Mouse (Mus musculus): ENCODE results near the gene Pan3.

Gene Pan3

DNA sequence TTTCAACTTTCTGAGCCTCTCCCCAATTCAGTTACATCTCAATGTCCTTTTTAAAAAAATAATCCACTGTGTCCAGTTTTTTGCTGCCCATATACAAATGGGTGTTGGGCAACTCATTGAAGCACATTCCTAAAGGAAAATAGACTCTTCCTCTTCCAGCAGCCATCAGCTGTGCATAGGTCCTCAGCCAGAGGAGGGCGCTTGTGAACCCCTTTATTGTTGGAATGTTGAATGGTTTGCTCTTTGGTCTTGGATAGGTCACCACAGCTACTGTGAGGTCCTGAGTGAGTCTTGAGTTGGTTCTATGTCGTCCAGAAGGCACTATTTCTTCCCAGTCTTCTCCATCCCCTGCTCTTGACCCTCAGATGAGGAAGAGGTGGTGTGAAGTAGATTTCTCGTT lies 54.2 kb downstream of the Pan3 start:
- no peak for DNase-seq (ENCODE audit: low spot score)

DNA sequence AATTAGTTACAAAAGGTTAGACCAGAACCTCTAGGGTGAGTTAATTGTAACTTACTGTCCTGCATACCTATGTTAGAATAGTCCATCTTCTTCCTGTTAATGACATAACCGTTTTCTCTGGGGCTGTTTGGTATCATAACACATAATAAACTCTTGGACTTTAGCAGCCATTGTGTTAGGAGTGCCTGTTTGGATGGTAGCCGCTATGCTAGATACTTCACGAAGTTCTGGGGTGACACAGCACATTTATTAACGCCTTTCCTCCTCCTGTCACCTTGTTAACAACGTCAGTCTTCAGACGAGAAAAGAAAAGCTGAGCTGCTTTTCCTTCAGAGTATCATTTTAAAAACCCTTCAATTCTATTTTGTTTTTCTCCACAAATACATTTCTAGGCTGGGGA lies 59.3 kb downstream of the Pan3 start:
- no peak for DNase-seq (ENCODE audit: low spot score)

- DNase-seq (ENCODE audit: low spot score) = no peak
These were observed 60.9 kb downstream of the Pan3 start for GRCm38 (mm10) chr5:147490907-147491306.

DNA sequence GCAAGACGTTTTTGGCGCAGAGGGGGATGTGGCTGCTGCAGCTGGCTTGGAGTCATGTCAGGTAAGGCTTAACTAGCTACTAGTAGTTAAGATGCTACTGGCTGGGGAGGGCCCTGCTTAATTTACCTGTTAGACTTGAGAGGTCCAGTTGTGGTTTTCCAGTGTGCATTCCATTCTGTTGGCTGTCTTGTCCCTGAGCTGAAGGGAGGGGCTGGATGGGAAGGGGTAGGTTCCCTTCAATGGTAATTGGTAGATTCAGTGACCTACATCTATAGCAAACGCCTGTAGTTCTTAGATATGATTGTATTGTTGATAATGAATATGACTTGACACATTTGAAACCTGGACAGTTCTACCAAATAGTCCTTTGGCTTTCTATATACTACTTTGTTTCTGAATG lies 62.5 kb downstream of the Pan3 start:
- DNase-seq (ENCODE audit: low spot score) = no peak

DNA sequence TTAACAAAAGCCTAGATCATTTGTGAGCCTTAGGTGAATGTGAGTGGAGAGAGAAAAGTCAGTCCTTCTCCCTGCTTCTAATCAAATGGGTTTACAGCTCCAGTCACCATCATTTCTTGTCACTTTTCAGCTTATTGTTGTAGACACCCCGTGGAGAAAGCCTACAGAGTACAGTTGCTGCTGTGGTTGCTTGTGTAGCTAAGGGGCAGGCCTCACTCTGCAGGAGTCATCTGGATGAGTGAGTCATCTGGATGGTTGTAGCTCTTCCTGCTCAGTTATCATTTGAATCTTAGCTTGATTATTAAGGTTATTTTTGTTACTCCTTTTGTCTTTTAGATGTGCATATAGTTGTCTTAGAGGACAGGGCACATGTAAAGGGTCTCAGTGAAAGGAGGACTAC lies 63.2 kb downstream of the Pan3 start:
- DNase-seq (ENCODE audit: low spot score) = no peak

GRCm38 (mm10) chr5:147493685-147494084 lies 63.7 kb downstream of the Pan3 start:
- no peak for DNase-seq (ENCODE audit: low spot score)

DNA sequence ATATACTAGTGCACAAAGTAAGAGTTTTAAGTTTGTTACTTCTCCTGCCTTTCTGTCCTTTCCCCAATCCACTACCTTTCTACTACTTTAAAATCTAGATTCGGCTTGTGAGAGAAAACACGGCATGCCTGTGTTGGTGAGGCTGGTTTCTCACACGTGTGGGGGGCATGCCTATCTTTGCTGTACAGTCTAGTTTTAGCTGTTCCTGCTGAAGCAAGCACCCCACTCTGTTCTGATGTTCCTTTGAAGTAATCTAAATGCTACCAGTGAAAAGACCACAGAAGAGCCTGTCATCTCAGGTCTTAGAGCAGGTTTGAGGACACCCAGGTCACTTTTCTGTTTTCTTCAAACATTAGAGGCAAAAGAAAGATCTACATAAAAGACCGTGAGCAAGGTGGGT lies 64.4 kb downstream of the Pan3 start:
- no peak for DNase-seq (ENCODE audit: low spot score)

DNA sequence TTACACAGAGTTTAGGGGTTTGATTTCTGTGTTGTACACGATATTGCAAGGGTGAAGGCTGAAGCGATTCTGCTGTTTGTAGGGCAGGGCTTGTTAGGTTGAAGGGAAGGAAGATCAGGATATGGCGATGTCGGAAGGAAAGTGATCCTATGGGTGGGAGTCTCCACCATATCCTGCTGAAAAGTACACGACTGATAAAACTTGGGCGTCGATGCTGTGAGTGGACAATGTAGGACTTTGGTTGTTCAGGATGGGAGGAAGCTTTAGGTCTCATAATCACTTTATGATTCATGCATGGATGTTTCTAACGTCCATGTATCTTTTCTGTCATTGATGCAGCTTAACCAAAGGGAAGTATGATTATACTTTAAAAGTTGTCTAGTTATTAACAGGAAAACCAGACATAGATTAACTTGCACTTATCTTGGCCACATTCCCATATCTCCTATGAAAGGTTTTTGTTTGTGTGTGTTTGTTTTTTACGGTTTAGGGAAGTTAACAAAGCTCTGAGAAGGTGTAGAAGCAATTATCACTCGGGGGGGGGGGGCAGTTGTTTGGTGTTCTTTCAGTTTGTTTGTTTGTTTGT lies 64.9 kb downstream of the Pan3 start:
- no peak for DNase-seq (ENCODE audit: low spot score)

DNA sequence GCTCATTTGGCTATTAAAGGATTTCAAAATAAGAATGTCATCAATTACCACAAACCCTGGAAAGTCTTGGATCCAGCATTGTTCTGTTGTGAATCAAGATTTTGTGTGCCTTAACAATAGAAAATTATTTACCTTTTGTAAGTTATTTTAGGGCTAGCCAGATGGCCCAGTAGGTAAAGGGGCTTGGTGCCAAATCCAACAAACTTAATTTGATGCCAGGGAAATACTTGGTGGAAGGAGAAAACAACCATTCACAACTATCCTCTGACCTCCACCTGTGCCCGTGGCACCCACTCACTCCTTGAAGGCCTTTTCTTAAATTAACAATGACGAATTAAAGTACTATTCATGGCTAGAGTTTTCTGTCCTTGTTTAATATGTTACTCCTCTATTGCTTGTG lies 66.0 kb downstream of the Pan3 start:
- DNase-seq (ENCODE audit: low spot score) = no peak

DNA sequence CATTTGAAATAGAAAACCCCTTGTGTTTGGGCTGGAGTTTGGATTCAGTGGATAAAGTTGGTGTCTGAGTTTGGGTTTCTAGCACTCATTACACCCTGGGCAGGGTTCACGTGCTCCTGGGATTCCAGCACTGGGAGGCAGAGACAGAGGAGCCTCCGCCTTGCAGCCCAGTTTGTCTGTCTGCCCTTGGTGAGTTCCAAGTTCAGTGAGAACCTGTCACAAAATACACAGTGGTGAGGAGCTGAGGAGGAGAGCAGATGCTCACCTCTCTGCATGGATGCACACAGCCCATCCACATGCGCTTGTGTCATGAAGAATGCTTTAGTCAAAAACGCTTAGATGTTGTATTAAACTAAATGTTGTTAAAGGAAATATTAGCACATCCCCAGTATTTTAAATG lies 67.0 kb downstream of the Pan3 start:
- no peak for DNase-seq (ENCODE audit: low spot score)

GRCm38 (mm10) chr5:147497714-147498113 lies 67.8 kb downstream of the Pan3 start:
- DNase-seq (ENCODE audit: low spot score) = no peak

DNA sequence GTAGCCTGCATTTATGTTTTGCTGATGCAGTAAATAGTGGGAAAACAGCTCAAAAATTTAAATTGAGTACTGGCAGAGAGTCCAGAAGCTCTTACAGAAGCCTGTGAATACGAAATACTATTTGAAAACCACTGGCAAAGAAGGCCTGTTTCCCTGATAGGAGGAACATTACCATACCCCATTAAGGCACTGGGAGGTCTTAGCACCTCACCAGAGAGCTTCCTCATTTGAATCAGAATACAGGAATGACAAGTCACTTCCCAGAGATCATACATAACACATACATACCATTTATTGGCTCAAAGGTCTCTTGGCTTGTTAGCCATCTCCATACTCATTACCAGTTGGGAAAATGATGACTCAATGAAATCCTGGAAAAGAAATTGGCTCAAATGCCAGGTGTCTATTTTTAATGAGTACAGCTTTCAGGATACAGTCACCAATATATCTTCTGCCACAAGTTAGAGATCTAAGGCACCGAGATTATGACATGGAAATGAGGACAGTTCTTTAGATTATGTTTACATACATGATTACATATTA lies 71.6 kb downstream of the Pan3 start:
- DNase-seq (ENCODE audit: low spot score) = no peak

GRCm38 (mm10) chr5:147502921-147503320 lies 73.0 kb downstream of the Pan3 start:
- DNase-seq (ENCODE audit: low spot score) = no peak

DNA sequence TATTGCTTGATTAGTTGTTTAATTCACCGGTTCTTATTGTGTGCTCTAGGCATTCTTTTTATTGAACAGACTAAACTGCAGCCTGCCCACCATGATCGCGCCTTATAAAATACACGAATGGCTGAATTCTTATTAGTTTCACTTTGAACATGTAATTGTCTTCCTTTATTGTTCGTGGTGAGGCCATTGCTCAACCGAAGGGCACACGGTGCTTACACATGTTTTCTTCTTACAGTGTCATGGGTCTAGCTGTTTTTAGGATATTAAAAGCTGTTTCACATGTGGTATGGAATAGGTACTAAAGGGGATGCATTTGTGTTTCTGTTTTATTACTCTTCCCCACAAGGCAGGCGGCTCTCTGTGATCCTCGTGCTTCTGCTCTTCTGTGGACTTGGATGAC lies 81.4 kb downstream of the Pan3 start:
- no peak for DNase-seq (ENCODE audit: low spot score)

DNA sequence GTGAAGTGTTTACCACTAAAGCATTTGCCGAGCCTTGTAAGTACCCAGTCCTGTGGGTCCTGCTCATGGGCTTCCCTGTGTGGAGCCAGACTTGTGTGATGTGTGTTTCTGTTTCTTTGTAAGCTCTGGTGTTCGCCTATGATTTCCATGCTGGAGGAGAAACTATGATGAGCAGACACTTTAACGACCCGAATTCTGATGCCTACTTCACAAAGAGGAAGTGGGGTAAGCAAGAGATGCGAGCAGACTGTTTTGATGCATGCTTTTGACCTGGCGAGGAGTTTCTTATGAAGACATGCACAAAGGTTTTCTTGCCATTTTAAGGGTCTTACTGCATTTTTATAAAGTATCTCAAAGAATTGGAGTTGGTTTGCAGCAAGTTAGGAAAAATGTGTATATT lies 97.0 kb downstream of the Pan3 start:
- DNase-seq (ENCODE audit: low spot score) = no peak

DNA sequence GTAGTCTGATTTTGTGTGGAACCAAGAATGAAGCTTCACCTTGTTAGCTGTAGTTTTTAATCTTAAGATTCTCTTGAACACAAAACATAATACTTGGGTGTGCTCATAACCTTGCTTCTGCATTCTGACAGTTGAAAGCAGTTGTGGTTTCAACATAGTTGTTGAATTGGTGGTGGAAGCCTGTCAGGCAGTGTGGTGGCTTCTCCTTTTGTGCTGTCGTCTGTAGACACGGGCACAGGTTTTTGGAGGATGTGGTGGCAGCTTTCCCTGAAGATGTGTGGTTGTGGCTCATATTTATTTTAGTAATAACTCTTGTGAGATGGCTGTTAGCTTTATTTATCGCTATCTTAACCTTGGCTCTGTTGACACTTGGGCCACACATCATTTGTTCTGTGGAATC lies 97.8 kb downstream of the Pan3 start:
- no peak for DNase-seq (ENCODE audit: low spot score)

DNA sequence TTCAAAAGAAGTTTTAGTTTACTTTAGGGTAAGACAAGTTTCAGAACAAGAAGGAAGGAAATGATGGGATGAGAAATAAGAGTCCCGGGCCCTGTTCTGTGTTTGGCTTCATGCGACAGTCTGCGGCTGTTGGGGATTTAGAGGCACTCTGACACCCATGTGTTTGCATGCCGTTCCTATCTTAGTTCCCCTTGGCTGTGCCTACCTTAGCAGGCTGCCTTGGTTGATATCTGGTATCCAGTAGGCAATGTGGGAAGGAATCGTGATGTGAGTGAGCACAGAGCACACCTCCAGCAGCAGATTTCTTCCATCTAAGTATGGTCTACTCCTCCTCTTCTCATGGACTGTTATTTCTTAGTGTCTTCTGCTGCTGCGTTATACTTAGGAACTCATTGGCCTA lies 102.1 kb downstream of the Pan3 start:
- DNase-seq (ENCODE audit: low spot score) = no peak

DNA sequence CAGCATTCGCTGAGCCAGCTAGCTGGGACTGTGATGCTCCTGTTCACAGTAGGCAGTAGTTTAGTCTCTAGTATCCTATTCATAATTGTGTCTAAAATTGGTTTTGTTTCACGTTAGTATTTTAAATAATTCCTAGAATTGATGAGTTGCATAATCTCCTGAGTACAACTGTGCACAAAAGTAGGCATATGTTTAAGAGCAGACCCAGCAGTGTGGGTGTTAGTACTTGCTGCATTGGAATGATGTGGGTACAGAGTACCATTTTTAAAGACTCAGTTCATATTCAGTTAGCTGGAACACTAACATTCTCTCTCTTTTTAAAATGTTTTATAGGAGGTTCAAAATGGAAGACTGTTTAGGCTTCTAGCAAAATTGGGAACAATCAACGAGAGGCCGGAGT lies 109.4 kb downstream of the Pan3 start:
- no peak for DNase-seq (ENCODE audit: low spot score)

DNA sequence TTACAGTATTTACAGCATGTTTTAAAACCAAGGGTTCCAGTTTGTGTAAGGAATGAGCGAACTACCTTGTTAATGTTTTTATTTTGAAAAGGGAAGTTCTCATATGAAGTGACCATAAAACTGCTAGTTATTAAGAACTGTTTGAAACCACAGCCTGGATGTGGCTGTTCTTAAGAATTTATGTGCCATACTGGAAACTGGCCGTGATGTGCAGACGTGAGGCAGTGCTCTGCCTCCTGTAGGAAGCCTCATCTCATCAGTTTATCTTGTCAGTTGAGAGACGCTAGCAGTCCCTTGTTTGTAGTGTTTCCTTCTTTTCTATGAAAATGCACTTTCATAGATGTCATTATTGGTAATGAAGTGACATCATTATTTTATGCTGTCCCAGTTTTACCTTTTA lies 109.9 kb downstream of the Pan3 start:
- DNase-seq (ENCODE audit: low spot score) = no peak

GRCm38 (mm10) chr5:147542291-147542690 lies 112.3 kb downstream of the Pan3 start:
- no peak for DNase-seq (ENCODE audit: low spot score)

DNA sequence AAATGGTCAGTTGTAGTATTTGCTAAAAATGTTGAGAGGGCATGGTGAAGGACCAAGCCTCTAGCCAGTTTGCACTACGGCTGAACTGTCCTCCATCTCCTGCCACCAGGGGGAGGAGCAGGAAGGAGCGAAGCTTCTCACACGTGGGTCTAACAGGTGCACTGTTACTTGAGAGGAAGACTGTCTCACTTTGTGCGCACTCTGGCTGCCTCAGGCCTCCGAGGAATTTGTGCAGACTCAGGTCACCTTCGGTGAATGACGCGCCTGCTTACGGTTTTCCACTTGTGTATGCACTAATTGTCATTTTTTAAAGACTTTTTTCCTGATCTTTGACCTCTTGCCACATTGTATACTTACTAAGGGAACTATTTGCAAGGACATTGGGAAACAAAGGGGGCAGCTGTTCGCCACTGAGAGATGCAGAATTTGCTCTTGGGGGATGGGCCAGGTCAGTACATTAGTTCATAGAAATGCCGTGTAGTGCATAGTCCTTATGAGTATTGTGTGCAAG lies 115.8 kb downstream of the Pan3 start:
- peak; percentile 23 for DNase-seq (ENCODE audit: low spot score)

DNA sequence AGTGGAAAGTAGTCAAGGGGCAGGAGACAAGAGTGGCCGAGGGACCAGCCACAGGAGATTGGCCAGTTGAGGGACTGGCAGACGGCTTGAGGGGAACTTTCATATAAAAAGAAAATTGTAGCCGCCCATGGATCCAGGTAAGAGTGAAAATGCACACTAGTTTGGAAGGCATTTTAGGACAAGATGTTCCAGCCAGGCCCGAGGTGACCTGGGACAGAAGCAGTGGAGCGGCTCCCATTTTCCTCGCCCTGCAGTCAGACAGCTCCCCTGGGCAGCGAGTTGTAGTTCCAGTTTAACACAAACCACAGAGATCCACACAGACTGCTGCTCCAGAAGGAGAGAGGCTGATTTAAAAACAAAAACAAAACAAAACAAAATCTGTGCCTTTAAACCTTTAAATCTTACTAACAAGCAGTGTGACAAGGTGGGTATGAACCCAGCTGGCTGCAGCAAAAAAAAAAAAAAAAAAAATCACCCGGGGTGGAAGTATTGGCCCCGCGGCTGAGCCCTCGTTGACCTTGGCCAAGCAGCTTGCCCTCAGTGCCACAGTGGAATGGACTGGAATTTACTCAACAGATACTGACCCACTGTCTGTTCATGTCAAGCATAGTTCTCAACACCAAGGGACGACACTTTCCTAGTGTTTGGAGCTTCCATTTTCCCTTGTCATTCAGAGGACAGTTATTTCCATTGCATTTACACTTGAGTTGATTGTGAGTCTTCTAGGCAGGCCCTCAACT lies 119.2 kb downstream of the Pan3 start:
- DNase-seq (ENCODE audit: low spot score) = no peak

GRCm38 (mm10) chr5:147551879-147552627 lies 122.1 kb downstream of the Pan3 start:
- no peak for DNase-seq (ENCODE audit: low spot score)

Measured in urinary bladder, postnatal 14 days (tissue).